Comparison of ENCODE assay signal across 17 mouse cellular contexts in the genomic region with DNA sequence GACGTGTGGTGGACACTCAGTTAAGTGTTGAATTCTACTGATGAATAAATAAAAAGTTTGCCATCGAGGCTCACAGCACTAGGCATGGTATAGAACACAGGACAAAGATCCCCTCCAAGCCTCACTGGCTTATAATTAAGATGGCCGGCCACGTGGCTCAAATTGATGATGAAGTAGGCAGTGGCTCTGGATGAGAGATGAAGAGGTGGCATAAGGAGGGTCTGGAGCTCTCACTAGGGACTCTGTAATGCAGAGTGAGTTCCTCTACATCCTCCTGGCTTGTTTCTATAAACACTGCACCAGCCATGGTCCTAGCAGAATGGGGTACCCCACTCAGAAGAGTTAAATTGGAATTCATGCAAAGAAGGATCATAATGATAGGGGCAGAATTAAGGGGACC.
"Had no signal": no experiment of that assay in that cellular context is flagged by ENCODE, and none has a peak within 500 bp of the region (broad histone marks: within the 10 kb centered on the region; RNA-seq: fewer than 3 reads in every experiment).

No protein-coding gene starts in this region.

- H3K9ac ChIP-seq: lung, embryonic 14.5 days; midbrain, embryonic 13.5 days; midbrain, embryonic 15.5 days; neural tube, embryonic 13.5 days; neural tube, embryonic 15.5 days had no signal

- H3K4me3 ChIP-seq: midbrain, embryonic 10.5 days; midbrain, embryonic 13.5 days; midbrain, embryonic 15.5 days; myocyte; neural tube, embryonic 13.5 days; neural tube, embryonic 15.5 days had no signal

- DNase-seq: lung, adult 18-20 months; lung, postnatal 10 days; retina, postnatal 1 day; right cerebral cortex, adult 18-20 months; right cerebral cortex, postnatal 25 days; right cerebral cortex, postnatal 4 days; spleen, adult 18-20 months; thymus, adult 18-20 months; thymus, postnatal 14 days; thymus, postnatal 36 days had no signal

- H3K4me1 ChIP-seq: midbrain, embryonic 10.5 days; midbrain, embryonic 13.5 days; midbrain, embryonic 15.5 days had no signal

- H3K9me3 ChIP-seq: midbrain, embryonic 10.5 days; midbrain, embryonic 13.5 days; midbrain, embryonic 15.5 days; neural tube, embryonic 13.5 days; neural tube, embryonic 15.5 days had no signal

- H3K4me2 ChIP-seq: lung, embryonic 14.5 days; midbrain, embryonic 13.5 days; midbrain, embryonic 15.5 days; neural tube, embryonic 13.5 days; neural tube, embryonic 15.5 days had no signal

- ATAC-seq: midbrain, embryonic 13.5 days; midbrain, embryonic 15.5 days had no signal

- H3K36me3 ChIP-seq: midbrain, embryonic 10.5 days; midbrain, embryonic 13.5 days; midbrain, embryonic 15.5 days; neural tube, embryonic 13.5 days; neural tube, embryonic 15.5 days had no signal

- H3K27ac ChIP-seq: midbrain, embryonic 10.5 days; midbrain, embryonic 13.5 days; midbrain, embryonic 15.5 days; neural tube, embryonic 13.5 days; neural tube, embryonic 15.5 days had no signal

- H3K27me3 ChIP-seq: midbrain, embryonic 13.5 days; midbrain, embryonic 15.5 days had no signal
